Mouse (Mus musculus) left cerebral cortex, postnatal 4 days (tissue): ENCODE results near the gene H1f0. TPM values are rescaled to one million over a fixed set of nuclear protein-coding genes. Genes with fewer than 3 reads are reported as not detected.
"Not testable (repeated sequence)": the region's sequence is repeated elsewhere in the genome, so short reads cannot be mapped to it uniquely, and the experiment has no call there.

Experiments
- DNase-seq: peaks from one replicate; pipeline ENCODE4 v3.0.0-alpha.2; 2022
- intact Hi-C: fragments of 180-260 bp; cut with DNase I; formaldehyde crosslinking; loops from one replicate; pipeline ENCODE4 v1.15.1; 2025
- total RNA-seq, 2 experiments: library from RNA; stranded (reverse); gene quantifications; 2 replicates each; pipeline ENCODE4 v1.2.3; 2021

H1f0 gene
- total RNA-seq, 2 experiments from 2014 or later = 84.8 to 94.8 TPM

DNA sequence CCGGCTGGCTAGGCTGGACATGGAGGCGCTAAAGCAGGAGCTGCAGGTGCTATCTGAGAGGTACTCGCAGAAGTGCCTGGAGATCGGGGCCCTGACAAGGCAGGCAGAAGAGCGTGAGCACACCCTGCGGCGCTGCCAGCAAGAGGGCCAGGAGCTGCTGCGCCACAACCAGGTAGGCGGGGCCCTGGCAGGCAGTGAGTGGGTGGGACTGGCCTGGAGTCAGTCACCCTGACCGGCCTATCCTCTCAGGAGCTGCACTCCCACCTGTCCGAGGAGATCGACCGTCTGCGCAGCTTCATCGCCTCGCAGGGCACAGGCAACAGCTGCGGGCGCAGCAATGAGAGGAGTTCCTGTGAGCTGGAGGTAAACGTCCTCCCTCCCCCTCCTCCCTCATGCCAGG lies 26.2 kb upstream of the H1f0 start:
- DNase-seq = peak; percentile 39
- intact Hi-C loops = no loop called here

DNA sequence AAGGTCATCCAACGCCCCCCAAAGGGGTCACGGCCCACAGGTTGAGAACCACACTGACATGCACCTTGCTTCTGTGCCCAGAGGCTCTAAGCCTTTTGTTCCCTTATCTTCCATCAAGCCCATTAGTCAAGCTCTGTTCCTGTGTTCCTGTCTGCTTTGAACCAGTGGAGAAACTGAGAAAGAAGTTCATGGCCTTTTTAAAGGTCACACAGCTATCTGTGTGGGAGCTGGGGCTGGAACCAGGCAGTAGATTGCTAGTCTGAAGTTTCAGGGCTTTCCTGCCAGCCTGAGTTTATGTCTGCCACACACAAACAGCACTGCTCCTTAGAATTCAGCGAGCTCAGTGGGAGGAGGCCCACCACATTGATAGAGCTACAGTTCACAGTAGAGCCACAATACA lies 25.2 kb upstream of the H1f0 start:
- DNase-seq = no peak
- intact Hi-C loops = no loop called here

DNA sequence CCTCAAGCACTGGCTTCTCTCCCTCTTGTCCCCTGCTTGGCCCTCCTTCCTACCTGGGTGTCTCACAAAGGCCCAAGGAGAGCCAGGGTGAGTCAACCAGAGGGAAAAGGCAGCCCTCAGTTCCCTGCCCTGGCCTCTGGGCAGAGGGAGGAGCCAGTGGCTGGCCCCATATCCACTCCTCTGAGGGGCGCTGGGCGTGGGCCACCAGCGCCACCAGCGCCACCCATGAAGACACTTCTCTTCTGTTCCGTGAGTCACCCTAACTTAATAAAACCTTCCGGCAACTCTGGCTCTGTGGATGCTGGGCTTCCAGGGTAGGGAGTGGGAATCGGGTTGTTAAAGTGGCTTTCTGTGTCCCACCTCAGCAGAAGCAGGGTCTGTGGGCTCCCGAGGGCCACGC lies 22.7 kb upstream of the H1f0 start:
- intact Hi-C loops = no loop called here
- DNase-seq = no peak

DNA sequence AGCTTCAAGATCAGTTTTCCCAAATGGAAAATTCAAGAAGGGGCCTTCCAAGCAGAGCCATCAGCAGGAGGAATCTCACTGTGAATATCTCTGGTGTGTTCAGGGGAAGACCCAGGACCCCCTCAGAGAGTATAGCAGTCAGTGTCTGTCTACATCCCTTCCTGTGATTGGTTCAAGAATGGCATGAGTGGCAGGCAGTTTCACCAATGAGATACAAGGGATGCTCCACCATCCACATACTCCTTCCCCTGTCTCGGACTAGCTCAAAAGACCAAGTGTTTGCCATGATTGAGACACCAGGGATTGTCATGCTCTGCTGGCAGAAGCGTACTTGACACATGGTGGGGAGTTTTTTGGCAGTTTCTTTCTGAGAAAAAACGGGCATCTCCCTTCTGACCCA lies 21.6 kb upstream of the H1f0 start:
- DNase-seq = peak; percentile 64

DNA sequence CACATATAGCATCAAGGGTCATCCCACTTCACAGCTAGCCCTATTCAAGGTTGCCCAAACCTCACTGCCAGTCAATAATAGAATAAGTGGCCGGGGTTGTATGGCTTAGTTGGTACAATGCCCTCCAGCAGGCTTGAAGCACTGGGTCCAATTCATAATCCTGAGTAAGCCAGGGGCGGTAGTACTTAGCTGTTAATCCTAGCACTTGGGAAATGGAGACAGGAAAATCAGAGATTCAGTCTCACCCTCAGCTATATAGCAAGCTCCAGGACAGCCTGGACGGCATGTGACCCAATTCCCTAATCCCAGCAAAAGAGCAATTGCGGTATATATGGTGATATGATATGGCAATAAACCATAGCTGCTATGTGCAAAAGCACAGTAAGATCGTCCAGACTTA lies 21.2 kb upstream of the H1f0 start:
- DNase-seq = no peak
- intact Hi-C loops = no loop called here

More for the DNA sequence above, 21.6 kb upstream of the H1f0 start:
- intact Hi-C loops = no loop called here

DNA sequence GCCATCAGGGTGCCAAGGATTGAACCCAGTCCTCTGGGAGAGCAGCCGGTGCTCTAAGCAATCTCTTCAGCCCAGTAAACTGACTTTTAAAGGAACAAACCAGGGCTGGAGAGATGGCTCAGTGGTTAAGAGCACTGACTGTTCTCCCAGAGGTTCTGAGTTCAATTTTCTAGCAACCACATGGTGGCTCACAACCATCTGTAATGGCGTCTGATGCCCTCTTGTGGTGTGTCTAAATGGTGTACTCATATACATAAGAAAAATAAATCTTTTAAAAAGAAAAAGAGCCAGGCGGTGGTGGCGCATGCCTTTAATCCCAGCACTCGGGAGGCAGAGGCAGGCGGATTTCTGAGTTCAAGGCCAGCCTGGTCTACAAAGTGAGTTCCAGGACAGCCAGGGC lies 20.4 kb upstream of the H1f0 start:
- DNase-seq, intact Hi-C loops: not testable (repeated sequence)

DNA sequence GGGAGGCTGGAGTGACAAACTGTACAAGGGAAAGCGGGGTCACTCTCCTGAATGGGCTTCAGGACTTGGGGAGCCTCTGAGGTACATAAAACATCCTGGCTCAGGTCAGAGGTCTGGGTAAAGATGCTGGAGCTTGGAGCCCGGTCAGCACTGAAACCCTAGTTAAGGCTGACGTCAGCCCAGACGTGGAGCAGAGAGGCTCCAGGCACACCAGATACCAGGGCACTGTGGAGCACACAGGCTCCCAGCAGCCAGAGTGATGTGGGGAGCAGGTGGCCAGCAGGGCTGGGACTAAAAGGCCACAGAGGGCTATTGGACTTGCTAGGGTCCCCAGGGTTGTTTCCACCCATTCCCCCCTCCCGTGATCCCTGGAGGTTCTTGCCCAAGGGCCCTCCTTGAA lies 18.5 kb upstream of the H1f0 start:
- intact Hi-C loops = no loop called here
- no peak for DNase-seq

DNA sequence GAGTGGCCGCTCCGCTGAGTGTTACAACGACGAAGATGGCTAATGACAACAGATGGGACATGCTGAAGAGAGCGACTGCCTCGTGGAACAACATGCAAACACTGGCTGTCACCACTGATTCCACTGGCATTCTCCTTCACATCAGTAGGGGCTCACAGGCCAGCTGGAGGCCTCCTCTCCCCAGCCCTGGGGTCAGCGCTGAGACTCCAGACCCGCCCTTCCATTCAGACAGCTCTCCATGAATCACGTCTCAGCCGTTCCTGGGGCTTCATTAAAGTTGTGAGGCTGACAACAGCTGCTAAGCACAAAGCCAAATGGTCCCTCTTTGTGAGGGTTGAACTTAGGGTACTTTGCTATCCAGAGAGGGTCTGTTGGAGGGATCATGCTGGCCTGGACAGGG lies 16.7 kb upstream of the H1f0 start:
- no peak for DNase-seq
- intact Hi-C loops = no loop called here

DNA sequence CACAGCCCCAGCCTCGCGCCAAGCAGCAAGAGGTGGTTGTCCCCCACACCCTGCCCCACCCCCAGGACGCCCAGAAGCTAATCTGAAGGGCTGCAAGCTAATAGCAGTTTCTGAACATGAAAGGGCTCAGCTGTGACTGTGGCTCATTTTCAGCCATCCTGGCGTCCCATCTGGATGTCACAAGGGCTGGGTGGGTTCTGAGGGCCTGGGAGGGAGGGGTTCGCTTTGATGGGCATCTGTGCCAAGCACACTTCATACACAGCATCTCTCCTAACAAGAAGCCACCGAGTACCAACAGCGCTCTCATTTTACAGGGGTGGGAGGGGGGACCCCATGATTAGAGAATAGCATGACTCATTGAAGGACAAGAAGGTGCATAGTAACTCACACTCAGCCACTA lies 14.9 kb upstream of the H1f0 start:
- peak; percentile 79 for DNase-seq
- intact Hi-C loops = no loop called here

DNA sequence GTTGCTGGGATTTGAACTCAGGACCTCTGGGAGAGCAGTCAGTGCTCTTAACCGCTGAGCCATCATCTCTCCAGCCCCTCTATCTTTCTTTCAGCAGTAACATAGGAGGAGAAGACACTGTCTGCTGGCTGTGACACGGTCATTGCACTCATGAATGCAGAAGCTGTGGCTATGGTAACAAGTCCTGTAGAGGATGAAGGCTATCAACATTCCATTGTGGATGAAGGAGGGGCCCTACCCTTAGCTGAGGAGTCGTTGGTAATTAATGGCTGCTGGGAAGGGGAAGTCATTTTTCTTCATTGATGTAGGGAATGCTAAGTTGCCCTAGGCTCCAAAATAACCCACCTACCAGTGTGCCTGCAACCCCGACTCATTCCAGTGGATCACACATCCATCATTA lies 10.1 kb upstream of the H1f0 start:
- intact Hi-C loops = no loop called here

DNA sequence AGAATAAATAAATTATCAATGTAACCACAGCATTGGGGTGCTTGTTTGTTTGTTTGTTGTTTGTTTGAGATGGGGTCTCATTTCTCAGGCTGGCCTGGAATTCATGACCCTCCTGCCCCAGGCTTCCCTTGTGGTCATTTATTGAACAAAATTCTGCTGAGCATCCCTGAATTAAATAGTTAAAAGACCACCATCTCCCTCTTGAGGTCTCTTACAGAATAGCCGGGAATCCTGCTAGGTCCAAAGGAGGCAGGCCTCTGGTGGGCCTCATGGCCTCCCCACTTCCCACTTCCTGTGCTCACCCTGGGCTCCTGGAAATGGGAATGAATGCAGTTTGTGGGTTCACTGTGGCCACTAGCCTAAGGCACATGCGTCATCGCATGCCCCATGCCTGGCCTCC lies 9.4 kb upstream of the H1f0 start:
- DNase-seq = no peak
- intact Hi-C loops = no loop called here

More for the DNA sequence above, 10.1 kb upstream of the H1f0 start:
- no peak for DNase-seq

DNA sequence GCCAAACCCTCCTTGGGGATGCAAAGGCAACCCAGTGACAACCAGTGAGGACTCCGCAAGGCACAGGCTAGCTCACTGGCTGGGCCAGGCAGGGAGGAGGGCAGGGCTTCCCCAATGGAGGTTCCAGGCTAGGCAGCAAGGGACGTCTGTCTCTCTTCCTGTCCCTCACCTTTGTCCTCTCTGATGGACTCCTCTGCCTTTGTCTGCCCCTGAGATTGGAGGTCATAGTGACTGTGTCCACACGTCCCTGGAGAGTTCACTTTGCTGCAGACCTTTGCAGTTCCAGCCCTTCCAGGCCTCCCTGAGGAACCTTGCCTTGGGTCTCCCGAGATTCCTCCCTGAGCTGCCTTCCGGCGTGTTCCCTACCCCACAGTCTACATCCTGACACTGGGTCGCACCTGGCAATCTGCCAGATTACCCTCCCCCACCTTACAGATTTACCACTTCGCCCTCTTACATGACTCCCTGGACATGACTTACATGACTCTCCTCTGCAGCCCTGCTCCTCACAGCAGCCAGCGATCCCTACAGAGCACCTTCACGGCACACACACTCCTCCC lies 5.5 kb upstream of the H1f0 start:
- intact Hi-C loops = no loop called here
- DNase-seq = no peak

DNA sequence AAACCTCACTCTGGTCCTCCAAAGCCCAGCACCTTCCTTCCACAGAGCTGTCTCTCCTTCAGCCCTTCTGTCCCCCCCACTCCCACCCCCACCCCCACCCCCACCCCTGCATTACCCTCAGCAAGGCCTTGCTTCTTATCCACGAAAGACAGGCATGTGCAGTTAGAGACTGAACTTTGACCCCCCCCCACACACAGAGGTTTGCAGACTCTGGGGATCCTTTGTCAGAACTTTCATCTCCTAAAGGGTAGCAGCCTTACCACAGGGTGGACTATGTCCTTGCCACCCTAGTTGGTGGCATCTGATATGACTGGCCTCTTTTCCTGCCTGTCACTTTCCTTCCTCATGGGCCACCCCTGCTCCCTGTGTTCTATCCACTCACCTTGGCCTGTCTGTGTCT lies 4.9 kb upstream of the H1f0 start:
- DNase-seq = no peak
- intact Hi-C loops = no loop called here

DNA sequence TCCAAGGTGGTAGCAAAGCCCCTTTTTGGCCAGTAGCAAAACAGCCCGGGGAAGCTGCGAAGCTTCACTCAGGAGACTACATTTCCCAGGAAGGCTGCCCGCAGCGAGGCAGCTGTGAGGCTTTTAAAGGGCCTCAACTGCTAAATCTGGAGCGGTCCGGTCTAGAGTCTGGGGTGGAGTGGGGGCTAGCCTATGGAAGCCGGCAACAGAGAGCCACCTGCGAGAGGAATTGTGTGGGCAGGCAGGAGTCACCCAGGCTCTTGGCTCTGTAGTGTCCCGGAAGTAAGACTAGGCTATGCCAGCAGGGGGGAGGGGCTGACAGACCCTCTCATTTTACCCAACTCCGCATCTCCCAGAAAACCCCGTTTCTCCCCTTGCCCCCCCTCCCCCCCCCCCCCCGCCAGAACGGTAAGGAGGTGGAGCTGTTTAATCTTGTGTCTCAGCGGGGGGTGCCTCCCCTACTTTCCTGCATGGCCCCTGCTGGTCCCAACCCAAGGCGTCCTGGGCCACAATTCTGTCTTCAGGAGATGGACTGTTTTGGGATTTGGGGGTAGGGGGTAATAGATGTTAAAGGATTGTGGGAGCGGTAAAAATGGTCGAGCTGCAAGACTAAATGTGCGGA lies 2.5 kb upstream of the H1f0 start:
- intact Hi-C loops = no loop called here

DNA sequence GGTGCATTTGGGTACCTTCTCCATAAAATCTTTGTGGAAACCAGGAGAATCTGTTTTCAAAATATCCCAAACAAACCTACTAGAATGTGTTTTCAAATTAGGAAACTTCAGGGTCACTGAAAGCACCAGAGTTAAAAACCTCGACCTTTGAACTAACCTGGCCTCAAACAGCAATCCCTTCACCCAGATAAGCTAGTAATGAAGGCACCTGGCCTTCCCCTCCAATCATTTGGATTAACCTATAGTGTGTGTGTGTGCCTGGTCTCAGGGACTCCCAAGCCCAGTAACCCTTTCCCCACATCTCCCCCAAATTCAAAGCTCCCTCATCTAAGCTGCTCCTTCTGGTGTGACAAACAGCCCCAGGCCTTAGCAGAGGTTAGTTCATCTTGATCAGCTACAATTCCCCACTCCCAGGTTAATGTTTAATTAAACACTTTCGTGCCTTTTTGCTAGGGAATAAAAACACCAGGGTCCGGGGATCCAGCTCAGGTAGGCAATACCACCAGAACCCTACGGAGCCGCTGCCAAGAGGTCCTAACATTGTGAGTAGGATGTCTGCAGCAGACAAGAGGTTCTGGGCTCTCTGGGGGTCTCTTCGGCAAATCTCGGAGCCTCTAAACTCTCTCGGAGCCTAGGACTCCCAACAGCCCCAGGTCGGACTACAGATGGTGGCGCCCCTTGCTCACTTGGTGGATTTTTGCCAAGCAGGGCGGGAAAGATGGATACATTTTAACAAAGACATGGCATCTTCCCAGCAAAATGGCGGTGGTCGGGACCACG lies 1.5 kb upstream of the H1f0 start:
- intact Hi-C loops = no loop called here
- peak; percentile 87 for DNase-seq

More for the DNA sequence above, 2.5 kb upstream of the H1f0 start:
- peak; percentile 23 for DNase-seq

DNA sequence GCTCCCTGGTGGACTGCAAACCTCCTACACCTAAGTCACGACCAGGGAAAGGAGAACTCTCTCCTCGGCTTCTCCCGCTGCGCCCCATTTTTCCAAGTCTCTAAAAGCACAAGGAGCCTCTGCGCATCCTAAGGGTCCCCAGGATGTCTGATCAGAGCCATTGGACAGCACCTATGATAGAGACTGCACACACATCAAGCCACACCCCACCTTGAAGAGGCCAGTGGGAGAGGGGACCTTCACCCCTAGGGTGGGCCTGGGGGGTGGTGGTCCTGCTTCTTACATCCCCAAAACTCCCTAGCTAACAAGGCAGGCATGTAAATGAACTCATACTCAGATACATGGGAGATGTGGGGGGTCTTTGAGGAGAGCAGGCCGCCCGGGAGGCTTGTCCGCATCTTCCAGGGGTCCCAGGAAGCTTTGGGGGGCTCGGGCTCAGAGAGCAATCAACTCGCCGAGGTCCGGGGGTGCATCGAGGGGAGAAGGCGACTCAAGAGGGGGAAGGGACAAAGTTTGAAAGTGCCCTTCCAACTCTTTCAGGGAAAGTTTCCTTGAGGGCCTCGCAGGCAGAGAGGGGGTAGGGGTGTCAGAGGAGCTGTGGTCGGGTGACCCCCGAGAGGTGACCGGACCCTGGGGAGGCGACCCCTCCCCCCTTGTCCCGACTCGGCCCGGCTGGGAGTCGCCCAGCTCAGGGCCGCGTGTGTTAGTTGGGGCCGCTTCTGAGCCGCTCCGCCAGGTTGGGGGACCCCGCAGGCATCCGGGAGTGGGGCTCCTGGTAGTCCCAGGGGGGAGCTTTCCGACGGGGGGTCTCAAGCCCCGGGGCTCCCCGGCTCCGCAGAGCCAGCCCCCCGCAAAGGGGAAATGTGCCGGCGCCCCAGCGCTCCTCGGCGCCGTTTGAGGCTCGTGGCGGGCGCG lies 702 bp upstream of the H1f0 start:
- intact Hi-C loops = no loop called here
- peak; percentile 51 for DNase-seq

DNA sequence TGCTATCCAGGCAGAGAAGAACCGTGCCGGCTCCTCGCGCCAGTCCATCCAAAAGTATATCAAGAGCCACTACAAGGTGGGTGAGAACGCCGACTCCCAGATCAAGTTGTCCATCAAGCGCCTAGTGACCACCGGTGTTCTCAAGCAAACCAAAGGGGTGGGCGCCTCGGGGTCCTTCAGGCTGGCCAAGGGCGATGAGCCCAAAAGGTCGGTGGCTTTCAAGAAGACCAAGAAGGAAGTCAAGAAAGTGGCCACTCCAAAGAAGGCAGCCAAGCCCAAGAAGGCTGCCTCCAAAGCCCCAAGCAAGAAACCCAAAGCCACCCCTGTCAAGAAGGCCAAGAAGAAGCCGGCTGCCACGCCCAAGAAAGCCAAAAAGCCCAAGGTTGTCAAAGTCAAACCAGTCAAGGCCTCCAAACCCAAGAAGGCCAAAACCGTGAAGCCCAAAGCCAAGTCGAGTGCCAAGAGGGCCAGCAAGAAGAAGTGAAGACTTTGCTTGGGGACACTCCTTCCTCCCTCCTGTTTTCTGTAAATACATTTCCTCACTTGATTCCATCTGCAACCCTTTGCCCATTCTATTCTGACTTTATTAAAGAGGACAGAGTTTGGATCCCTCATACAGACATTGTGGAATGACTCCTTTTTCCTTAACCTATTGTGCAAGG lies 704 bp downstream of the H1f0 start:
- intact Hi-C loops = no loop called here
- DNase-seq = no peak

DNA sequence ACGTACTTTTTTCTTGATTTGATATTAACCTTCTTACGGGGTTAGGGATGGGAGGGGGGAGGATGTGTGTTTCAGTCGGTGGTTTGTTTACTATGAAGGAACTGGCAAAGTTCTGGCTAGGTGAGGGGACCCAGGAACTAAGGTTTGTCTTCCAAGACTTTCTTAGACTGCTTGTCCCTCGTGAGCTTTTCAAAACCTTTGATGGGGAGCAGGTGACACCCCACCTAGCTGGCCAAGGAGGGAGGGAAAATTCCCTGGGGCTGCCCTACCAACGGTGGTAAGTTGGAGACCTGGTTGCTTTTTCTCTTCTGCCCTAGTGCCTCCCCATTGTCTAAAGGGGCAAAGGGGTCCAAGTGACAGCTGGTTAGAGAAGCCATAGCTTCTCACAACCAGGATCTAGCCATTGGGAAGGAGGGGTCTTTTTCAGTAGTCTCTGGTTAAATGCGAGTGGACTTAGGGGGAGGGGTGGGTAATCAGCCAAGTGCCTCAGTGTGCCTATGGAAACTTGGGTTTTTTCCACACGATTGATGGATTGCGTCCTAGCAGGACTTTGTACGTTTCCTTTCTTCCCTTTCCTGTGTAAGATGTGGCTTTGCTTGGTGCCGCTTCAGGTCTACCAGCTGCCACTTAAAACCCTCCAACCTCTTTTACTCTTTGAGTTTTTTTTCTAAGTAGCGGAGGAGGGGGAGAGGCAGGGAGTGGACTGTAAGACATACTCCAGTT lies 1.4 kb downstream of the H1f0 start:
- intact Hi-C loops = no loop called here
- DNase-seq = peak; percentile 38

DNA sequence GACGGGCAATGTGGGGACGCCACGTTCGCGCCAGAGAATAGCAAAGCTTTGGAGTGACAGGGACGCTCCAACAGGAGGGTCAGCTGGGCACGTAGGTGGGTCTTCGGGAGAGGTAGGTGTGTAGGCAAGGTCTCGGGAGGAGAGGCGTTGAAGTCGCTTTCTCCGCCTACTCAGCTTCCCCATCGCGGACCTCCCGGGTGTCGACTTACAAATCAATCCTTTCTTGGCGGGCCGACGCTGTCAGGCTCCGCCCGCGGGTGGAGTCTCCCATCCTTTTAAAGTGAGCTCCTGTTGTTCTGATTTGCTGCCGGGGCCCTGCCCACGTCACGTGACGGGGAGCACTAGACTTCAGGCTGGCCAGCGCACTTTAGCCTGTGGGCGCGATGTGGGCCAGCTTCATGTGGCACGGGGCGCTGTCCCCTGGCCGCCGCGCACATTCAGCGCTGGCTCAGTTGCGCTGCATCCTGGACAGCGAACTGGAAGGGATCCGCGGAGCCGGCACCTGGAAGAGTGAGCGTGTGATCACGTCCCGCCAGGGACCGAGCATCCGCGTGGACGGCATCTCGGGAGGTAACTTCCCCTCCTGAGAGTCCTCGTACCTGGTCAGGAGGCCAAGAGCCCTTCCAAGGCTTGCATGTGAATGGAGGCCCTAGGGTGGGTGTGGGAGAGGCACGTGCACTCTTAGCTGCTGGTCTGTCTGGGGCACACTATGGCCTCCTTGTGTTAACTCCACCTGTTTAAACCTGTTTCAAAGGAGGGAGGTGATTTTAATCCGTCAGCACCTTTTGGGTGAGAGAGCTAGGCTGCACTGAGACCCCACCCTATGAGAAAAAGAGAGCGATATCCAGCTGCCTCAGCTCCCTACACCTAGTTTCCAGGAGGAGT lies 2.5 kb downstream of the H1f0 start:
- intact Hi-C loops = no loop called here
- DNase-seq = peak; percentile 89
